Mouse (Mus musculus) thymus, postnatal 4 days (tissue): Measurements from ENCODE around the gene Pomt1.
"Not testable (repeated sequence)": the region's sequence is repeated elsewhere in the genome, so short reads cannot be mapped to it uniquely, and the experiment has no call there.

Experiments used
- DNase-seq: peaks from one replicate; pipeline ENCODE4 v3.0.0; 2021

The Pomt1 gene

GRCm38 (mm10) chr2:32287334-32287840, 51.0 kb downstream of the Pomt1 start, which contains the start of gene Golga2:
TSS of gene Golga2 (plus strand) at chr2:32287384.
- DNase-seq: no peak

GRCm38 (mm10) chr2:32287923-32288367, 51.6 kb downstream of the Pomt1 start, which contains the start of gene Swi5:
TSS of gene Swi5 (minus strand) at chr2:32288075.
- peak; percentile 100 for DNase-seq

- no peak for DNase-seq
Observed at GRCm38 (mm10) chr2:32288371-32288931, 52.1 kb downstream of the Pomt1 start.

GRCm38 (mm10) chr2:32289578-32289977, 53.2 kb downstream of the Pomt1 start:
- no peak for DNase-seq

- DNase-seq: no peak
Observed at GRCm38 (mm10) chr2:32294348-32294747, 58.0 kb downstream of the Pomt1 start.

- no peak for DNase-seq
Observed at GRCm38 (mm10) chr2:32295285-32295684, 58.9 kb downstream of the Pomt1 start.

GRCm38 (mm10) chr2:32295842-32296241, 59.5 kb downstream of the Pomt1 start:
- DNase-seq: not testable (repeated sequence)

GRCm38 (mm10) chr2:32299469-32299868, 63.1 kb downstream of the Pomt1 start:
- no peak for DNase-seq

- peak; percentile 52 for DNase-seq
Observed at GRCm38 (mm10) chr2:32302952-32303351, 66.6 kb downstream of the Pomt1 start.

GRCm38 (mm10) chr2:32304145-32304832, 67.9 kb downstream of the Pomt1 start:
- DNase-seq: peak; percentile 89
